Comparison of ENCODE assay signal across 22 mouse cellular contexts in the genomic region with DNA sequence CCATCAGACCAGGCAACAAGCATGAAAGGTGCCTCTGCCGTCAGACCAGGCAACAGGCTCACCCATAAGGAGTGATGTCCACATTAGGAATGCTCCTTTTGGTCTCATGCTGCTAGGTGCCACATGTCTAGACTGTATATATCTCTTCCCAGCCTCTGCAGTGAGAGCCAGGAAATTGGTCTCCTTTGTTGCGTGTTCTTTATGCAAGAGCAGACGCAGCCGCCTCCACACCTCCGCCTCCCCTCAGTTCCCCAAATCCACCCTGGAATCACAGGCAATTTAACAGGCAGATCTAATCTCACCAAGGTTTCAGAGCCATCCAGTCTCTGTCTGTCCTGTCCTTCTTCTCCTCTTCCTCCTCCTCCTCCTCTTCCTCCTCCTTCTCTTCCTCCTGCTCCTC.
DNase-seq lines count a peak whose midpoint lies in the region; TF ChIP-seq lines count a peak whose summit lies in the region.
"Had no signal": no experiment of that assay in that cellular context is flagged by ENCODE, and none has a peak within 500 bp of the region (broad histone marks: within the 10 kb centered on the region; RNA-seq: fewer than 3 reads in every experiment).

No protein-coding gene starts in this region.

- DNase-seq in layer of hippocampus, adult 11-12 months (ENCODE audit: low spot score), result peak; percentile 50
- DNase-seq in layer of hippocampus, adult 9-10 months (ENCODE audit: low spot score), result no peak
- peak; percentile 49 to 69 for DNase-seq in layer of hippocampus, adult 2 months (ENCODE audit: low spot score in 2 of 2)
- DNase-seq in left cerebral cortex, adult 9 months (ENCODE audit: low spot score in 2 of 2), result peak; percentile 27 to 67
- peak; percentile 54 for DNase-seq in right cerebral cortex, postnatal 25 days
- no peak for DNase-seq in cerebellum, adult 11-12 months
- no peak for DNase-seq in spleen, postnatal 4 days (ENCODE audit: low spot score in 2 of 2)
- no peak for DNase-seq in yolk sac, embryonic 10.5 days (ENCODE audit: low spot score)
- DNase-seq: cerebellum, adult 11 months; heart, adult 2 months; liver; liver, postnatal 0 days; lung, postnatal 36 days; retina, postnatal 1 day; thymus, postnatal 4 days had no signal

- peak overlapping the region; percentile 59; the same call in 1 of the 2 replicates for H3K27ac ChIP-seq in layer of hippocampus, adult 2 months
- H3K27ac ChIP-seq: embryonic facial prominence, embryonic 10.5 days; forebrain, embryonic 13.5 days; heart, adult 2 months; hindbrain, embryonic 10.5 days; intestine, embryonic 15.5 days; midbrain, embryonic 12.5 days; neural tube, embryonic 15.5 days had no signal

- TF ChIP-seq CTCF in layer of hippocampus, adult 2 months (conservative IDR thresholded peaks at IDR 0.05), result no peak

- no peak overlapping the region for H3K4me3 ChIP-seq in layer of hippocampus, adult 2 months
- H3K4me3 ChIP-seq: embryonic facial prominence, embryonic 10.5 days; forebrain, embryonic 13.5 days; heart, adult 2 months; hindbrain, embryonic 10.5 days; intestine, embryonic 15.5 days; midbrain, embryonic 12.5 days; myocyte; neural tube, embryonic 15.5 days had no signal

Comparison
In these comparisons a context has a peak if more than half of its experiments do, and no peak if none do; other contexts are left out.
1. DNase-seq: peak in layer of hippocampus, adult 11-12 months (single experiment), layer of hippocampus, adult 2 months (2 of 2), left cerebral cortex, adult 9 months (2 of 2) and right cerebral cortex, postnatal 25 days (single experiment); none in layer of hippocampus, adult 9-10 months (single experiment), cerebellum, adult 11-12 months (single experiment), spleen, postnatal 4 days (0 of 2) and yolk sac, embryonic 10.5 days (single experiment).